Mouse (Mus musculus): ENCODE data around the gene Gcgr.

GRCm38 (mm10) chr11:120518558-120518957 lies 11.9 kb upstream of the Gcgr start:
- TF ChIP-seq CTCF (IDR thresholded peaks at IDR 0.05; ENCODE audit: extremely low read depth, insufficient read length, insufficient replicate concordance, low read depth, low read length) (no peak), POLR2A (IDR thresholded peaks at IDR 0.05; ENCODE audit: low read depth, low read length) (no peak)

Measured in small intestine, adult 2 months (tissue).